Mouse (Mus musculus) ES-Bruce4 (cell line): Measurements from ENCODE around the gene Eif4e1b. TPM values are rescaled to one million over a fixed set of nuclear protein-coding genes. Genes with fewer than 3 reads are reported as not detected.

Experiments
- H3K27ac ChIP-seq: 2 replicates; pipeline ENCODE4 v1.5.1; 2012; ENCODE audit warnings: low read length, inconsistent platforms; ENCODE audit not compliant: insufficient read depth
- H3K27me3 ChIP-seq: 2 replicates; pipeline ENCODE4 v1.6.1; 2012; ENCODE audit warnings: mild to moderate bottlenecking, low read length, inconsistent platforms; ENCODE audit not compliant: control insufficient read depth, poor library complexity, insufficient read depth, severe bottlenecking
- H3K36me3 ChIP-seq: 2 replicates; pipeline ENCODE4 v1.6.1; 2012; ENCODE audit warnings: inconsistent platforms, mild to moderate bottlenecking, low read length, moderate library complexity; ENCODE audit not compliant: control insufficient read depth, poor library complexity, insufficient read depth, severe bottlenecking
- H3K4me1 ChIP-seq: one replicate; pipeline ENCODE4 v1.8.1; 2011; ENCODE audit warnings: low read length; ENCODE audit not compliant: control insufficient read depth, insufficient read depth
- H3K4me3 ChIP-seq: 2 replicates; pipeline ENCODE4 v1.5.1; 2011; ENCODE audit warnings: low read depth, mild to moderate bottlenecking, low read length
- H3K9ac ChIP-seq: 2 replicates; pipeline ENCODE4 v1.6.1; 2012; ENCODE audit warnings: low read depth, mild to moderate bottlenecking, inconsistent platforms; ENCODE audit not compliant: poor library complexity, severe bottlenecking
- H3K9me3 ChIP-seq: replicated peaks from 2 replicates; pipeline ENCODE4 v1.6.1; 2012; ENCODE audit warnings: mild to moderate bottlenecking, low read length, inconsistent platforms; ENCODE audit not compliant: control insufficient read depth, poor library complexity, insufficient read depth, severe bottlenecking
- CTCF ChIP-seq: IDR thresholded peaks from one replicate; pipeline ENCODE4 v1.8.1; 2011; ENCODE audit warnings: low read depth, low read length
- EP300 ChIP-seq: IDR thresholded peaks from 2 replicates; pipeline ENCODE4 v1.6.1; 2011; ENCODE audit warnings: low read depth, low read length; ENCODE audit not compliant: insufficient read depth
- POLR2A ChIP-seq: IDR thresholded peaks from one replicate; pipeline ENCODE4 v1.8.1; 2011; ENCODE audit warnings: low read length; ENCODE audit not compliant: insufficient read depth
- polyA plus RNA-seq: library from polyadenylated mRNA; stranded (reverse); fragments of >200 nt; gene quantifications from 2 replicates; pipeline ENCODE4 v1.2.4, GENCODE M21; 2011; ENCODE audit warnings: low read depth; ENCODE audit not compliant: missing spikeins, insufficient read depth, insufficient read length

Eif4e1b gene
- polyA plus RNA-seq, 1 experiment, result not detected

DNA sequence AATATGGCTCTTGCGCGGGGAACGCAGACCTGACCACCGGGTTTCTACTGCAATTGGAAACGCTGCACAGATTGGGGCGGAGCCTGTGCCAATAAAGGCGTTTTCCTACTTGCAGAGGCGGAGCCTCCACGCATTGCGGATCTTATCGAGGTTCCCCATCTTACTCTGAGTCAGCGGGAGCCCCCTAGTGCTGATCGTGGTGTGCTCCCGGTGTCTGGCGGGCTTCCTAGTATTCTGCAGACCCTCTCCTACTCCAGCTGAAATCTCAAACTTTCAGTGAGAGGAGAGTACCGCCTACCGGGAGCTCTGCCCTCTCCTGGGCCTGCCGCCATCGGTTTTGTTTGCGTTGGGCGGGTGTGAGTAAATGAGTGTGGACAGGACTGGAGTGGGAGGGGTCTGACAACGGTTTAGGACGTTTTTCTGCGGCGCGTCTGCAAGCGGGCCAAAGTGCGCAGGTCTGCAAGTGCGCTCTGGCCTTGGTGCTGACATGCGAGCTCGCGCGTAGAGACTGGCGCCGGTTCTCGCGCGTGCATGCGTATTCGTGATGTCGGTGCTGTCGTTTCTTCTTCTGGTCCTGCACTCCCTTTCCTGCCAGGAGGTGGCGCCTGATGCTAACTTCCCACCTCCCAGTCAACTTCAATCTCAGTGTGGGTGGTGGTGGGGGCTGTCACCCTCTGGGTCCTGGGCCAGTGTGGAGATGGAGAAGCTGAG, 25.6 kb upstream of the Eif4e1b start:
- Histone ChIP-seq H3K27me3 (no peaks in the 10 kb centered on the region), H3K27ac (no peak overlapping the region), H3K9ac (peak overlapping the region; percentile 14; the same call in 1 of the 2 replicates), H3K4me1 (no peaks in the 10 kb centered on the region), H3K9me3 (no peaks in the 10 kb centered on the region), H3K4me3 (peak overlapping the region; percentile 46), H3K36me3 (no peaks in the 10 kb centered on the region)
- no peak for TF ChIP-seq POLR2A
- 0 out of 2 replicates have a peak, but pooled peaks have one; percentile 60 for TF ChIP-seq EP300
- TF ChIP-seq CTCF, result peak; percentile 93

DNA sequence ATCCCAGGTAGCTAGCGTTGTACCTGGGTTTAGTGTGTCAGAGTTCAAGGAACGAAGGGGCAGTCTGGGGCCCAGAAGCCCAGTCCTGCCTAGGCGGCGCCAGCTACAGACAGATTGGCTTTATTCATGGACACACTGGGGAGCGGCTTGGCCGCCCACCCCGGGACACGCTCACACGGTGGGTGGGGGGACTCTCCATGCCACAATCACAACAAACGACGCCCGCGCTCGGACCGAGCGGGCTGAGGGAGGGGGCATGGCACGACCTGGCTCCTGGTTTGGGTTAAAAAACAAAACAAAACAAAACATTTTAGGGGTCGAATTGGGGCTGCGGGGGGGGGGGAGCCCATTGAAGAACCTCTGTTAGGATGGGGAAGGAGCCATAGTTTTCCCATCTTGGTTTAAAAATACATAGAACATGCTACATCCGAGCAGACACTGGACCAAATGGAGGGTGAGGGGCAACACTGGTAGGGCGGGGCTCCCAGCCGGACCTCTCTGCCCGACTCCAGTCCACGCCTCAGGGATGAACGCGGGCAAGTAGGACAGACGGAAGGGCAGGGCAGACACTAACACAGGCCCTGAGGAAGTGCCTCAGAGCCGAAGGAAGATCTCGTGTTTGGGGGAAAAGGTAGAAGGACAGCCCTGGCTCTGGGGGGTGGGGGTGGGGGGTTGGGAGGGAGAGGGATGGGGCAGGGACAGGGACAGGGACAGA, 24.9 kb upstream of the Eif4e1b start:
- Histone ChIP-seq H3K27me3 (no peaks in the 10 kb centered on the region), H3K36me3 (no peaks in the 10 kb centered on the region), H3K4me1 (no peaks in the 10 kb centered on the region), H3K27ac (no peak overlapping the region), H3K4me3 (peak overlapping the region; percentile 22), H3K9ac (no peak overlapping the region), H3K9me3 (no peaks in the 10 kb centered on the region)
- TF ChIP-seq POLR2A (no peak), CTCF (no peak), EP300 (no peak)

DNA sequence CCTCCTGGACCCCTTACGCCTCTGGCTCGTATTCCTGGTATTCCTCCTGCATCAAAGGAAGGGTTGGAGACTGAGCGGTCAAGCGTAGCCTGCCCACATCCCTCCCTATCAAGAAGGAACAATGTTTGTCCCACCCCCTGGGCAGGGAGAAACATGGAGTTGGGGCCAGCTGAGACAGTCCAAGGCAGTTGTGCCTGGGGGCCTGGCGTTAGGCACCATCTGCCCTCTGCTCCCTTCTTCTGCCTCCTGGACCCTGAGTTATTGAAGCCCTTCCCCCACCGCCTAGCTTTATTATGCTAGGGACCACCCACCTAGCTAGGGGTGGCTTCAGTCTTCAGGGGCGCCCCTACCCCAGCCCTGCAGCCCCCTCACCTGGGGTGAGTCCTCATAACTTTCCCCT, 24.3 kb upstream of the Eif4e1b start:
- Histone ChIP-seq H3K9ac (no peak overlapping the region), H3K36me3 (no peaks in the 10 kb centered on the region), H3K4me1 (no peaks in the 10 kb centered on the region), H3K27ac (no peak overlapping the region), H3K4me3 (no peak overlapping the region), H3K27me3 (no peaks in the 10 kb centered on the region), H3K9me3 (no peaks in the 10 kb centered on the region)
- no peak for TF ChIP-seq POLR2A
- TF ChIP-seq EP300, result no peak
- no peak for TF ChIP-seq CTCF

DNA sequence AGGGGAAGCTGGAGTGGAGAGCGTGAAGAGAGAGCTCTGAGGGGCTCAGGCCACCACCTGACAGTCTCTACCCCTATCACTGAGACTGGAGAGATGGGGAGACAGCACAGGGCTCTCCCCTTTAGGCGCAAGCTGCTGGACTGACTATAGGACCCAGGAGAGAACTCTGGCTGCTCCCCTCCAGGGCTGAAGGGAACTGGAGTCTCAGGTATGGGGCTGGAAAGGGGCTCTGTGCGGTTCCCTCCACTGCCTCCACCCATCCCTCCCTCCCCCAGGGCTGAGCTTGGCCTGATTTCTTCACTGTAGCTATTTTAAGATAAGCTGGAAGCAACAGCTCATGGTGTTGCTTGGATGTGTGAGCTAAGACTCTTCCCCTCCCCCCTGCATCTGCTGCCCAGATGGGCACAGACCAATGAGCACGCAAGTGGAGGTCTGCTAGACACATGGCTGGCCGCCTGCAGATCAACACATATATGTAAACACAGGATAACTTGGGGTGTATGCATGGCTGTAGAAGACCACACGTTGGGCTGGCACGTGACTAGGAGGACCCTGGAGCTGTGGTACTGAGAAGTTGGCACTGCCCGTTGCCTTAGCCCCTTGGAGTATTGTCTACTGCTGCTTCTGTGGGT, 23.5 kb upstream of the Eif4e1b start:
- H3K27me3 ChIP-seq, result no peaks in the 10 kb centered on the region; the same call in 1 of the 2 replicates
- H3K36me3 ChIP-seq, result no peaks in the 10 kb centered on the region
- no peak overlapping the region for H3K4me3 ChIP-seq
- H3K9ac ChIP-seq, result no peak overlapping the region
- no peaks in the 10 kb centered on the region for H3K9me3 ChIP-seq
- no peak overlapping the region for H3K27ac ChIP-seq
- no peaks in the 10 kb centered on the region for H3K4me1 ChIP-seq
- TF ChIP-seq POLR2A, result no peak
- no peak for TF ChIP-seq EP300

DNA sequence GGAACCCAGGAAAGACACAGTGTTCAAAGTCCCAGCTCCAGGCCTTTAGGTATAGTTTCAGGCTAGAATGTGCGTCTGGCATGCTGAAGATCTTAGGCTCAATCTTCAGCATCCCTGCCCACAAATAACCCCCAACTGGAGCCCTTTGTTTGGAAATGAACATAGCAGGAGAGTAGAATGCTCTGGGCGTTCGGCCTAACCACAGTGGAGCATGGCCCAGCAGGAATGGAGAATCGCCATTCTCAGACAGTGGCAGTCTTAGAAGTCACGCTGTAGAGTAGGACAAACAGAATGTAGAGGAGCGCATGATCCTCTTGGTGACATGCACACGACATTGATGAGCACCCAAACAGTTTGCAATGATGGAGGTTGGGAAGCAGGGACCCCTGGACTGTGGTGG, 22.9 kb upstream of the Eif4e1b start:
- Histone ChIP-seq H3K4me1 (no peaks in the 10 kb centered on the region), H3K9me3 (no peaks in the 10 kb centered on the region), H3K27me3 (no peaks in the 10 kb centered on the region; the same call in 1 of the 2 replicates), H3K36me3 (no peaks in the 10 kb centered on the region), H3K27ac (no peak overlapping the region), H3K4me3 (no peak overlapping the region), H3K9ac (no peak overlapping the region)
- TF ChIP-seq EP300 (no peak), POLR2A (no peak), CTCF (no peak)
